Mouse (Mus musculus) retina, postnatal 1 day (tissue): ENCODE measurements around the gene Tbc1d23.
"Not testable (repeated sequence)": the region's sequence is repeated elsewhere in the genome, so short reads cannot be mapped to it uniquely, and the experiment has no call there.

Experiments used
- DNase-seq: peaks from one replicate; pipeline ENCODE4 v3.0.0-alpha.2; 2012

Gene Tbc1d23

DNA sequence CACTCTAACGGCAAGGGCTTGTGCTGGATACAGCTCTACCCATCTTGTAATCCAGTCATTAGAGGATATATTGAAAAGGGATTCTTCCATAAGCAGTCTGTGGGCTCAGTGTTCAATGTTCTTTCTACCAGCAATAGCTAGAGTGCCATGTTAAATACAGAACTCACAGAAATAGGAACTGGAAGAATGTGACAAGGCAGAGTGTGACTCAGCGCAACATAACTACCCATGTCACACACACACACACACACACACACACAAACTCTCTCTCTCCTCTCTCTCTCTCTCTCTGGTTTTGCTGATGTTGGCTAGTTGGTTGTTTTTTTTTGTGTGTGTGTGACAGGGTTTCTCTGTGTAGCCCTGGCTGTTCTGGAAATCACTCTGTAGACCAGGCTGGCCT is 20.3 kb downstream of the Tbc1d23 start:
- DNase-seq, result no peak

DNA sequence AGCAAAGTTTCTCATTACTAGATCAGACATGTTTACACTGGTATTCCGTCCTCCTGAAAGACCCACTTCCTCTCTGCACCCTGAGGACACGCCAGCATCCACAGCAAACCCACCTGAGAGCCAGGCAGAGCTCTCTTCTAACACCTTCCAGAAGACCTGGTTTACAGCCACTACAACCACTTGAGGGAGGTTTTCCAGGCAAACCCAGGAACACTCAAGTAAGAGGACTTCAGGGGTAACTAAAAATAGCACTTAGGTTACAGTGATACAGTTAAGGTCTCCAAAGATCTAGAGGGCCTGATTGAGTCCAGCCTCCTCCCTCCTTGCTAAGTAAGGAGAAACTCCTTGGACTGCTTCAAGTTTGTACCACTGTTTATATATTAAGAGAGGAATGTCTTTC is 23.0 kb downstream of the Tbc1d23 start:
- DNase-seq, result no peak

DNA sequence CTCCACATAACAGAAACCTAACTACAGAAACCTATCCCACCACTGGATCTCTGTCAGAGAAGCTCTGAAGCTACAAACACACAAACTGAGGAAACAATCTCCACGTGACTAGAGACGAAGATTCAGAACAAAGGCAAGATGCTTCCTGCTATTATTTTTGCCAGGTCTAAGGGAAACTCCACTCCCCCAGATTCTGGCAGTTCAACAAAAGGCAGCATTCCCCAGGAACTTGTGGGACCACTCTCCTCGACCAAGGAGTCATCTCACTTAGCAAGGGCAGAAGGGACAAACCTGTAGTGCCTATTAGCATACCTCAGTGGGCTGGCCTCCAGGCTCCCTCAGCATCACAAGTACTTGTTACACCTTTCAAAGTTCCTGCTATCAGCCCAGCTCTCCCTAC is 34.0 kb downstream of the Tbc1d23 start:
- DNase-seq, result no peak

DNA sequence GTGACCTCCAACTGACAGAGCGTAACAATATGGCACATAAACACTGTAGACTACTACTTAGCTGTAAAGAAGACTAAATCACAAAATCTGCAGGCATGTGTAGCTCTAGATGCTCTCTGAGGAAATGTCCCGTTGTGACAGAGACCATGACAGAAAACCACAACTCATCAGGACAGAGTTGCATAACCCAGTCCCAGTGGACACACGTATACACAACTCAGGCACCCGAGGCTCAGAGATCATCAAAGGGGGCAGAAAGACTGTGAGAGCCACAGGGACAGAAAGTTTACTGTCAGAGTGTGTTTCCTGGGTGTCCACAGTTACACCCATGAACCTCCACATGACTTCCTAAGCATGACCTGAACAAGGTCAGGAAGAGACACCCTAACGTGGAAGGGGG is 34.7 kb downstream of the Tbc1d23 start:
- DNase-seq, result no peak

DNA sequence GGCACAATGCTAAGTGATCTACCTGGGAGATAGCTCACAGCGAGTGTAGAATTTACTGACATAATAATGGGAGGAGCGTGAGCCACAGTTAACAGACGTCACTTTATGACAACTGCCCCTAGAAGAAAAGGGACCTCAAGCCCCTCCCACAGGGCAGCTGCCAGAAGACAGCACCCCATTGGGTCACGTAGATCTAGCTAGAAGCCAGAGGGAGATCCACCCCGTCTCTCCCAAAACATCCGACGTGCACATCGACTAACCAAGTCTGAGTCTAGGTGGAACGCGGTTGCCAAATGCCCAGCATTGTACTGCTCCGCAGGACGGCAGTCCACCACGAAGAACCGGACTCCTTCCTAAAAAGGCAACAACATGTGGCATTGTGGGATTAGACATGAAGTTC is 40.1 kb downstream of the Tbc1d23 start:
- DNase-seq, result no peak

DNA sequence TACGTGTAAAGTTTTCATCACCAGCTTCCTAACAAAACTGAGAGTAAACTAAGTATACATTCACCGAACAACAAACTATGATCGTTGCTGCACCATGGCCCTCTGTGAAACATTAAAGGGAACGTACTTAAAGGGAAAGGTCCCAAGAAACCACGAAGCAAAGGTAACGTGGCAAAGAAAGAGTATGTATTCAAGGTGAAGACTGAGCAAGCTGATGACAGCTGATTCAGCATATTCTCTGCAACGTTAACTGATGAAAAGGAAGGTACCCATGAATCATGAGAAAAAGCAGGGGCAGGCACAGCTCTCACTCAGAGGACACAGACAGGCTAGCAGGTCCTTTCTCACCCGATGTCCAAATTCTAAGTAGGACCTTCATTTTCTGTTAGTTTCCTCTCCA is 40.9 kb downstream of the Tbc1d23 start:
- DNase-seq, result no peak

DNA sequence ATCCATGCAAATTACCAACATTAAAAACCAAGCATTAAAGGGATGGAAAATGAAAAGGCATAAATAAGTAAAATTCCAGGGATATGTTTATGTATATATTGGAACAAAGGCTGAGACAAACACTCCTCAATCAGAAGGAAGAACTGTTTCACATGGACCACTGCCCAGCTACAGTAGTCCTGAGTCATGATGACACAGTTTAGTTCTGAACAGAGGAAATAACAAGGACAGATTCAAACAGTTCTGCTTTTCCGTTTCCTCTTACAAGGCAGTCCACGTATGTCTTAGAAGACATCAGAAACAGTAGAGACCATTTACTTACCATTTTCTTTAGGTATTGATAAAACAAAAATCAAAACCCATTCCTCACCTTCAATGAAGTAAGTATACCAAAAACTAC is 41.8 kb downstream of the Tbc1d23 start:
- no peak for DNase-seq

DNA sequence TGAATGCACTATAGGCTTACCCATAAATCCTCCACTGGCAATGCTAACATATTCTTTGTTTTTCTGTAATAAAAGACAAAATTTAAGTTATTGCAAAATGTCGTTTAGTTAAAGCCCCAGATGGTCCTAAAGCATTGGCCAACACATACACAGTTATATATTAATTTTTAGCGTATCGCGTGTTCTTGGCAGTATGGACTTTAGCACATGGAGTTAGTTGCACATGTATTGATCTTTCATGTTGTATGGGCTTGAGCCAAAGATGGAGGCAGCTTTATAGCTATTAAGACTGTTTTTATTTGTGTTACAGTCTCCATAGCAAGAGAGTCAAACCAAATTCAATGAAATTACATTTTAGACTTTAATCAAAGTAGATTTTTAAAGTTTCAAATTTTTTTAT is 44.7 kb downstream of the Tbc1d23 start:
- DNase-seq, result no peak

DNA sequence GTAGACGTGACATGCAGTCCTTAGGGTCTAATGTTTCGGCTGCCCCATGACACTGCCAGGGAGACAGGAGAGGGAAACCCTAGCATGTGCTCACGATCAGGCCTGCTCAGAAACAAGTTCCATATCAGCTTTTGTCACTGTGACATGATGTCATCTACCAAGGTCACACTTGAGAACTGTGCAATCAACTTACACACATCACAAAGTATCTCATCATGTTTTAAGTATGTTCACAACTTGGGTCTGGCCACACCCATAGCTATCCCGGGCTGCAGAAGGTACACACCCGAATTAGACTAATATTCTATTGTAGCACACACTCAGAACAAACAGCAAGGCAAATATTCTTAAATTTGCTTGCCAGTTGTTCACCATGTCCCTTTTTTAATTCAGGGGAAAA is 49.3 kb downstream of the Tbc1d23 start:
- no peak for DNase-seq

DNA sequence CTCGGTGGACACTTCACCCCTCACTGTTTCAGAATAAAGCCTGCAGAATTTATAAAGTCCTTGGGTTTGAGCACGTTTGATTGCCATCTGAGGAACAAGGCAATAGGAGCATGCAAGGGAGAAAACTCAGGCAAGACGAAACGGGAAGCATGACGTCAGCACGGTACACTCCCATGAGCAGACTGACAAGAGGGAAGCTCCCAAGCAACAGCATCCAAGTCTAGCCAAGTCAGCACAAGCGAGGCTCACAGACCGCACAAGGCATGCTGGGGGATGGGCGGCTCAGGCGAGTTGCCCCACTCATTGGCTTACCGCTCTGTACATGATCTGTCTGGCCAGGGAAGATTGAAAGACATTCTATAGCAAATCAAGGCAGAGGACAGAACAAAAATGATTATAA is 50.1 kb downstream of the Tbc1d23 start:
- no peak for DNase-seq

DNA sequence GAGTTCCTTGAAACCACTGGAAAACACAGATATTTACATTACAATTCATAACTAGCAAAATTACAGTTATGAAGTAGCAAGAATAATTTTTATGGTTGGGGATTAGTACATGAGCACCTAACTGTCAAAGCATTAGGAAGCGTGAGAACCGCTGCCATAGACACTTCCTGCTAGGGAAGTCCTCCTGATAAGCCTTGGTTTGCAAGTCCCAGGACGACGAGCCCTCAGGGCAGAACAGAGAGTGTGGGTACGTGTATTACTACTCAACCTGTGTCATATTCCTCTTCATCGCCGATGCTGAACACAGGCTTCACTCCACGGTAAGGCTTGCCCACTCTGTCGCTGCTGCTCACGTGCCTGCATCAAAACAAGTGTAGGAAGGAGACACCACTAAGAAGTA is 53.6 kb downstream of the Tbc1d23 start:
- DNase-seq, result no peak

DNA sequence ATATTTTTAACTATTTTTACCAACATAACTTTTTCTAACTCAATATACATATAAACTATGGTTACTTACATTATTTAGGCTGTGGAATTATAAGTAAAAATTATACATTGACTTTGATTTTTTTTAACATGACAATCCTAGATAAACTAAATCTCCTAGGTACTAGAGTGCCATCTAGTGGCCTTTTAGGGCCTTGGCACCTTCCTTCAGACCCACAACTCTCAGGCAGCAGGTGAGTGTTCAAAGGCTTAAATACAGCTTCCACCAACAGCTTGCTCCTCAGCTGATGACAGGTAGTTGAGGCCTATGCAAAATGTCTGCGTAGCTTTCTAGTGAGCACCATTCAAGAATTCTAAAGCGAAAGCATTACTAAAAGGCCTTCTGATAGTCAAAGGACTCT is 54.0 kb downstream of the Tbc1d23 start:
- peak; percentile 58 for DNase-seq

DNA sequence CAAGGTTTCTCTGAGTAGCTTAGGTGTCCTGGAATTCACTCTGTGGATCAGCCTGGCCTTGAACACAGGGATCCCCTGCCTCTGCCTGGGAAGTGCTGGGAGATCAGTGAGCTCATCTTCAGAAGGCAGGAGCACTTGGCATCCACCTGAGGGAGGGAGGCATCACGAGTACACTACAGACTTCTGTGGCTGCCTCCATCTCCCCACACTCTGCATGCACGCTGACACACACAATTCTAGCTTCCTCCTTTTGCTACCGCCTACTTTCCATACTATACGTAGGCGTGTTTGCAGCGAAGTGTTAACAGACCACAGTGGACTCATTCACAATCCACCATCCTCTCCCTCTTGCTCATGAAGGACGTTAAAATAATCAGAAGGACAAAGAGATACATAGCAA is 55.0 kb downstream of the Tbc1d23 start:
- no peak for DNase-seq

DNA sequence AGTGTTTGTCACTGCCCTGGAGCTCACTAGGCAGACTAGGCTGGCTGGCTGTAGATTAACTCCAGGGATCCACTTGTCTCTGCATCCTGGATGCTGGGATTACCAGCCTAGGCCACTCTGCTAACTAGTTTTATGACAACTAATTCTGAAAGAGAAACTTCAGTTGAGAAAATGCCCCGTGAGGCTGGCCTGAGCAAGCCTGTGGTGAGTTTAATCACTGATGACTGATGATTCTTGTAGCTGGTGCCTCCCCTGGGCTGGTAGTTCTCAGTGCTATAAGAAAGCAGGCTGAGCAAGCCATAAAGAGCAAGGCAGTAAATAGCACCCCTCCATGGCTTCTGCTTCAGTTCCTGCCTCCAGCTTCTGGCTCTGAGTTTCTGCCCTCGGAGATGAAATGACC is 55.6 kb downstream of the Tbc1d23 start:
- no peak for DNase-seq

DNA sequence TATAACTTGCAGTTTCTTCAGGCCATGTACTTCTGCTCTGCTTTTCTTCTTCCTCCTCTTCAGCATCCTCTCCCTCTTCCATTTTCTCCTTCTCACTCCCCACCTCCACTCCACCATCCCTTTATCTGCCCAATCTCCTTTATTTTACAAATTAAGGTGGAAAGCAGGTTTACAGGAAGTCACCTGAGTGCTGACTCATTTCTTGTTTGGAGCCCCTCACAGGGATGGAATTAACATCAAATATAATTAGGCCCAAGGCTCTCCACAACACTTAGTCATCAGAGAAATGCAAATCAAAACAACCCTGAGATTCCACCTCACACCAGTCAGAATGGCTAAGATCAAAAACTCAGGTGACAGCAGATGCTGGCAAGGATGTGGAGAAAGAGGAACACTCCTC is 56.8 kb downstream of the Tbc1d23 start:
- not testable (repeated sequence) for DNase-seq

DNA sequence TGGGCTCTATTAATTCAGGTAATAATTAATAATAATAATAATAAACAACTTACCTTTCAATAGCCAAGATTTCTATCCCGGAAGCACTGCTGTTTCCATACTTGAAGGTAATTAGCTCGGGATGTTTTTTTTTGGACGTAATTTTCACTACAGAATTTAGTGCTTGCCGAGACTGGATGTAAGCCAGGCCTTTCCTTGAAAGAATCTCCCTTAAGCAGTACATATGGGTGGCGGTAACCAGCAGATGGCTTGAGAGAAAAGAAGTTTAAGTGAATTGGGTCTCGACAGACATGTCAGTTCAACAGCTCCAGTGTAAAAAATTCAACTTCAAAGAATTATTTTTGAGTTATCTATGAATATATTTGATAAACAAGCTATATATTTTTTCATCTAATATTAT is 59.7 kb downstream of the Tbc1d23 start:
- no peak for DNase-seq

DNA sequence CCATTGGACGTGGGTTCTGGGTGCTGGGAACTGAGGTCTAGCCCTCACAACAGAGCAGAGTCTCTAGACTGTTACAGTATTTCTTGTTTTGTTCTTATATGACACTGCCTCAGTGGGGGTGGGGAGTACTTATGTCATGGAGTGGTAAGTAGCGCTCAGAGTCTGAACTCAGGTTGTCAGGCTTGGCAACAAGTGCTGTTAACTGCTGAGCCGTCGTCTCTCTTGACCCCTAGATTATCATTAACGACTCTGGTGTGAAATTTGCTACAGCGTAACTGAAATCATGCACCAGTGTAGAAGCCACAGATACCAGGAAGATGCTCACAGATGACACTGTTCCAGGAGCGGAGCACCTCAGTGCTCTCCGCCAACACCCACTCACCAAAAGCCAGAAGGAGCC is 60.1 kb downstream of the Tbc1d23 start:
- DNase-seq, result no peak

DNA sequence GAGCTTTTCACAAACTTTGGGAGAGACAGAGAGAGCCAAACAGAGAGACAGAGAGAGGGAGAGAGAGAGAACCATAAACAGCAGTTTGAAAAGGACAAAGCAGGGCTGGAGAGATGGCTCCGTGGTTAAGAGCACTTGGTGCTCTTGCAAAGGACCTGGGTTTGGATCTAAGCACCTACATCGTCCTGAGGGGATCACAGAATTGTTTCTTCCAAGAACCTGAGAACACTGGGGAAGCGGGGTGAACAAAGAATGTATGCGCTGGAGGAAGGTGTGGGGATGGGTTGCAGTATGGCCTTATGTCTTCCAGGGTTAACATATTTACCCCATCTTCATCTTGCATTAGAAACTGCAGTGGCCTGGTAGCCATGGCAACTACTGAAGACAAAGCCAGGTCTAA is 63.1 kb downstream of the Tbc1d23 start:
- DNase-seq, result no peak

DNA sequence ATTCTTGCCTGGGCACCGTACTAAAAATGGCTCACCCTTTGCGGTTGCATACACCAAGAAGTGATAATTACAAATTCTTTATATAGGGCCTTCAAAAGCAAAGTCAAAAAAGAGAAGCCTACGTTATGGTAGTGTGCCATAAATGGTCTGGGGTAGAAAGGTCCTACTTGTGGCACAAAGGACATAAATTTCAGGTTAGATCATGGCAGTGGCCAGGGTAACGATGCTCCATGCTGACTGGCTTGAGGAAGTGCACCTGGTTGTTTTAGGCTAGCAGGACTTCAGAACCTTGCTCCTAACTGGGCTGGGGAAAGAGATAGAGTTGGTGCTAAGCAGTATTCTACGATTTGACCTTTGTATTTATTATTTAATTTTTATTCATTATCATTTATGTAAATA is 63.8 kb downstream of the Tbc1d23 start:
- DNase-seq, result no peak

DNA sequence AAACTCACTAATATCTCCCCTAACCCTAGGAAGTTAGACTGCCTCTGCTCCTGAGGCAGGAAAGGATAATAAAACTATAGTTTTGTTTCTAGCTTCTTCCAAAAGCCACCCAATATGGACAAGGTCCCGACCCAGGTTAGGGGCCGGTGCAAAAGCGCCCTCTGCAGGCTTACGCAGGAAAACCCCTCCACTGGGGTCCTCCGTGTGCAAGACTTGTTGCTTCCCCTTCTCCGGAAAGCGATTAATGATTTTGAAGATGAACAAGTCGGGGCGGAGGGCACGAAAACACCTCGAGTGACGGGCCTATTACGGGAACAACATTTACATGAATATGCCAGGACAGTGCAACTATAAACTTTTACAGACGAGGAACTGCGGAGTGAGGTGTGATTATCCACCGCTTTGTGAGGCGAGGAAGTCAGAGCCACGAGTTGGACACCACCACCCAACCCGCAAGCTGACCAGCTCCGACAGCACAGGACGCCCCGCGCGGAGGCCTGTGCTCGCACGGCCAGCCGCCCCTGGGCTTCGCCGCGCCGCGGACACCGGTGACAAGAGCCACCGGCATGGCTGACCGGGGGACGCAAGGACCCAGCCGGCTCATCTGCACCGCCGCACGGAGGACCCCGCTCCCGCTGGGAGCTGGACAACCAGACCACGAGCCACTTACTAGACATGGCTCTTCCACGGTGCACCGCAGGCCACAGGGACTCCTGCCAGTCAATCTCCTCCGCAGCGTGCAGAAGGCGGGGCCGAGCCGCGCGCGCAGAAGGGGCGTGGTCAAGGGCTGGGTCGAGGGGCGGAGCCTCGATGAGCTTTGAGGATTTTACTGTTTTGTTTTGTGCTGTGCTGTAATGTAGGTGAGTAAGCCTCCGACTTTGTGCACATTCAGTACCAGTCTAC is 64.4 kb downstream of the Tbc1d23 start, which contains the start of gene Nit2:
Gene Nit2, minus strand, starts transcription at position 731 of the 903 bp plus-strand sequence.
- peak; percentile 93 for DNase-seq

DNA sequence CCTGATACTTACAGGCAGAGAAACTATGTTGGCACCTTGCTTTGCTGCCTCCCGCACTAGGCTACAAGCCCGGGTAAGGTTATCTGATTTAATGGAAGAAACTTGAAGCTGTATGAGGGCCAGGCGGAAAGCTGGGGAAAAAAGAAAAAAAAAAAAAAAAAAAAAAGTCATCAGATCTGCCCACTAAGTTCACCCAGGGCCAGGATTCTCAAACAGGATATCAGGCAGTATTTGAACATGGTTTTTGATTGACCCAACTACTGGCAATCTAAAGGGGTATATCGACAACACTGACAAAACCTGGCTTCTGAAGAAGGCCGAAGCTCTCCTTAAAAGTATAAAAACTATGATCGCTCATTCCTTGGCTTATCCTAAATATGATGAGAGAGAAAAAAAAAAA is 65.2 kb downstream of the Tbc1d23 start:
- DNase-seq, result no peak

DNA sequence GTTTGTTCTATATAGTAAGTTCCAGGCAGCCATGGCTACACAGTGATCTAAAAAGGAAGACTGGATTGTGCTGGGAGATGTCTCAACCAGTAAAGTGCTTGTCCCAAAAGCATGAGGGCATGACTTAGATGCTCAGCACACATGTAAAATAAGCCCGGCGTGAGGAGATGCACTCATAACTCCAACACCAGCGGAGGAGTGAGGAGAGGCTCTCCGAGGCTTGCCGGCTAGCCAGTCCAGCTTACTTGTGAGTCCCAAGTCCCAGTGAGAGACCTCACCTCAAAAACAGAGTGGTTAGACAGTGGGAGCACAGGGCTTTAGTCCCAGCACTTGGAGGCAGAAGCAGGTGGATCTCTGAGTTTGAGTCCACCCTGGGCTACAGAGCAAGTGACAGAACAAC is 66.1 kb downstream of the Tbc1d23 start:
- DNase-seq, result no peak

DNA sequence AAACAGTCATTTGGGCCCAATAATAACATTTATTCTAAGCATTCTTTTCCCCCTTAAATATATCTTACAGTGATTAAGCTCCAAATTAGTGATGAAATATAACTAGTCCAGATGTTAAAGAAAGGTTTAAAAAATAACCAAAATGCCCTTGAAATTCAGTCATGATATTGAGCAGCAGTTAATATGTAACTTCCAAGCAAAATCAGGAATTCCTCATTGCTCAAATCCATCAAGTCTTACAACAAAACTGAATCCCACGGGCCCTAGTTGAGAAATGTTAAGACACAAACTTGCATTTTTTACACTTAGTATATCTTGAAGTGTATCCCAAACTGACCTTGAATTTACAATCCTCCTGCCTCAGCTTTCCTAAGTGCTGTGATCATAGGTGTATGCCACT is 67.6 kb downstream of the Tbc1d23 start:
- no peak for DNase-seq

DNA sequence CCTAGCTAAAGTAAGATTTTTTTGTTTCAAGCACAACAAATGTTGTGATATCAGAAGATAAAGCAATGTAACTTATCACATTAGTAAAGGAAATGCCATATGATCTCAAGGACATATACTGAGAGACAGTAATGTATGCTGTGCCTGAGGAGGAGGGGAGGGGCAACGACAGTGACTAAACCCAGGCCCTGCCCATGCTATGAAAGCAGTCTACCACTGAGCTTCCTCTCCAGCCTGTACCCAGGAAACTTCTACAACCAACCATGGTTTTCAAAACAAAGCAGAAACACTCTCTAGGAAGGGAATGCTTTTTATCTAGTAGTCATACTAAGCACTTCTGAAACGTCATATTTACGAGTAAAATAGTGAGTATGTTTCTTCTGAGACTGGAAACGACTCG is 68.5 kb downstream of the Tbc1d23 start:
- DNase-seq, result no peak

DNA sequence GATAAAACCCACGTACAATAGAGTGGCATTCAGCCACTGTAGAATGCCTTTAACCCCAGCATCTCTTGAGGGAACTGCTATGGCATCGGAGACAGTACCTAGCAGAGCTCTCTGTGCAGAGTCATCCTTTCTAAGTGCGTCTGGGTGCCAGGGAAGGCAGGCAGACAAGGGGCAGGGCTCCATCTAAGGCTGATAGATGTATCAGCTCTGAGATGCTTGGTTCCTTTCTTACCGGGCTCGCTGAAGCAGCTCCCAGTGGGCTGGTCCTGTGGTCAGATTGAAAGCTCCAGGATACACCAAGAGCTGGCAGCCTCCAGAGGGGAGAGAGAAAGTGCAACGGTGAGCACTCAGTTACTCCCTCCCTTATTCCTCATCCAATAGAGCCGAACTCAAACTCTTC is 71.5 kb downstream of the Tbc1d23 start:
- DNase-seq, result no peak
